Mouse (Mus musculus): ENCODE results near the gene Efcab3. TPM values are rescaled to one million over a fixed set of nuclear protein-coding genes. Genes with fewer than 3 reads are reported as not detected.

The Efcab3 gene
- polyA plus RNA-seq, 1 experiment from 2014 or later, result 0.57 TPM

GRCm38 (mm10) chr11:105149766-105150165 lies 86.4 kb downstream of the Efcab3 start:
- Histone ChIP-seq H3K4me2 (replicated peaks) (no peak overlapping the region), H3K9ac (no peak overlapping the region), H3K4me3 (no peak overlapping the region), H3K27me3 (peaks cover 16% of the 10 kb centered on the region), H3K9me3 (no peaks in the 10 kb centered on the region), H3K4me1 (peaks cover 28% of the 10 kb centered on the region), H3K27ac (no peak overlapping the region), H3K36me3 (no peaks in the 10 kb centered on the region)
- 95% methylated on average over 1 of the region's 1 CpGs for WGBS
- no peak for ATAC-seq (ENCODE audit: low FRiP score, low read depth)

DNA sequence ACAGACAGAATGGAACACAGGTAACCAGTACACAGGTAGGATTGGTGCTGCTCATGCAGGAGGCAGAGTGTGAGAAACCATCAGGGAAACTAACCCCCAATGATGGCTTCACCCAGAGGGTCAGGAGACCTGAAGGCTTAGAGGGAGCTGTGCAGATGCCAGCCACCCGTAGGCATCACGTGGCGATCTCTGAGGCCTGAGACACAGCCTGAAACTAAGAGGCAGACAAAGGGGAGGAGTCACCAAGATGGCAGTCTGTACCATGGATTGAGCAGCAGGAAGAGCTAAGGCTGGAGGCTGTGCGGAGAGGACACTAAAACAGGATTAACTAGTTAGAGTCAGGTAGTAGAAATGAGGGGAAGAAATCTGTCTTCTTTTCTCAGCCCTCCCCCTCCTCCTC lies 87.3 kb downstream of the Efcab3 start:
- no peaks in the 10 kb centered on the region for H3K9me3 ChIP-seq
- ATAC-seq (ENCODE audit: low FRiP score, low read depth), result no peak
- WGBS, result 42% methylated on average over 4 of the region's 4 CpGs
- H3K4me3 ChIP-seq, result no peak overlapping the region
- peaks cover 28% of the 10 kb centered on the region for H3K4me1 ChIP-seq
- H3K4me2 ChIP-seq (replicated peaks), result no peak overlapping the region; the same call in 1 of the 2 replicates
- H3K27ac ChIP-seq, result no peak overlapping the region
- no peaks in the 10 kb centered on the region for H3K36me3 ChIP-seq
- peaks cover 20% of the 10 kb centered on the region for H3K27me3 ChIP-seq
- no peak overlapping the region for H3K9ac ChIP-seq

GRCm38 (mm10) chr11:105151226-105152016 lies 88.0 kb downstream of the Efcab3 start:
- Histone ChIP-seq H3K36me3 (no peaks in the 10 kb centered on the region), H3K4me1 (peaks cover 28% of the 10 kb centered on the region), H3K4me3 (no peak overlapping the region), H3K27ac (no peak overlapping the region), H3K27me3 (peaks cover 24% of the 10 kb centered on the region), H3K4me2 (replicated peaks) (peak overlapping the region; percentile 44), H3K9me3 (no peaks in the 10 kb centered on the region), H3K9ac (no peak overlapping the region)
- 12% methylated on average over 18 of the region's 19 CpGs for WGBS
- peak; percentile 76 for ATAC-seq (ENCODE audit: low FRiP score, low read depth)

DNA sequence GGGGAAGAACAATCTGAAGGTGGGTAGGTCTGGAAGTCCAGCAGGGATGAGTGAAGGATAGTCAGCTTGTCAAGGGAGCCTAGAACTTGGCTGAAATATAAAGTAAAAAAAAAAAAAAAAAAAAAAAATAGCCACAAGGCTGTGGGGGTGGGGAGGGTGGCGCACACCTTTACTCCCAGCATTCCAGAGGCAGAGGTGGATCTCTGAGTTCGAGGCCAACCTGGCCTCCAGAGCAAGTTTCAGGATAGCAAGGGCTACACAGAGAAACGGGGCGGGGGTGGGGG lies 88.6 kb downstream of the Efcab3 start:
- Histone ChIP-seq H3K4me3 (no peak overlapping the region), H3K4me2 (replicated peaks) (peak overlapping the region; percentile 44), H3K27ac (no peak overlapping the region), H3K36me3 (no peaks in the 10 kb centered on the region), H3K27me3 (peaks cover 29% of the 10 kb centered on the region), H3K4me1 (peaks cover 28% of the 10 kb centered on the region), H3K9ac (no peak overlapping the region), H3K9me3 (0 out of 2 replicates have a peak, but pooled peaks cover 2% of the 10 kb centered on the region)
- WGBS, result 79% methylated on average over 2 of the region's 4 CpGs
- ATAC-seq (ENCODE audit: low FRiP score, low read depth), result no peak

DNA sequence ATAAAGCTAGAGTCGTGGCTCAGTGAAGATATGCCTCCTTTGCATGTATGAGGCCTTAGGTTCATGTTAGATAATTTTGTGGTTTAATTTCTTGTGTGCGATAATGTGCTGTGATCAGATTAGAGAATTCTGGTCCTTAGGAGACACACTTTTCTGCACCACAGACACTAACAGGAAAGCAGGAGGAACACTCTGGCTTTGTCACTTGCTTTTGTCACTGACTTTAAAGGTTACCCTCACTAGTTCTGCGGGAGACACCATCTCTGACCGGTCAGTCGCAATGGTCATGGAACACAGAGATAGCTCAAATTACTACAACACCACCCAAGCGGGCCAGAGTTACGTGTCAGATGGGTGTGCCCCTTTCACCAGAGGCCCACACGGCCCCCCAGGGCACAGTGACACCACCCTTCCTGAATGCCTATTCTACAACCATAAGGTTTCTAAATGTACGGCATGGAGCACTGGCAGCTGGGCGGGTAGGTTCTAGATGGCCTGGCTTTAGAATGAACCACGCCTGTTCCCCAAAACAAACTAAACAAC lies 89.0 kb downstream of the Efcab3 start:
- Histone ChIP-seq H3K9me3 (0 out of 2 replicates have a peak, but pooled peaks cover 3% of the 10 kb centered on the region), H3K4me2 (replicated peaks) (no peak overlapping the region), H3K9ac (no peak overlapping the region), H3K4me3 (no peak overlapping the region), H3K36me3 (no peaks in the 10 kb centered on the region), H3K27ac (no peak overlapping the region), H3K4me1 (peaks cover 28% of the 10 kb centered on the region), H3K27me3 (peaks cover 31% of the 10 kb centered on the region)
- ATAC-seq (ENCODE audit: low FRiP score, low read depth), result no peak
- 55% methylated on average over 11 of the region's 11 CpGs for WGBS

DNA sequence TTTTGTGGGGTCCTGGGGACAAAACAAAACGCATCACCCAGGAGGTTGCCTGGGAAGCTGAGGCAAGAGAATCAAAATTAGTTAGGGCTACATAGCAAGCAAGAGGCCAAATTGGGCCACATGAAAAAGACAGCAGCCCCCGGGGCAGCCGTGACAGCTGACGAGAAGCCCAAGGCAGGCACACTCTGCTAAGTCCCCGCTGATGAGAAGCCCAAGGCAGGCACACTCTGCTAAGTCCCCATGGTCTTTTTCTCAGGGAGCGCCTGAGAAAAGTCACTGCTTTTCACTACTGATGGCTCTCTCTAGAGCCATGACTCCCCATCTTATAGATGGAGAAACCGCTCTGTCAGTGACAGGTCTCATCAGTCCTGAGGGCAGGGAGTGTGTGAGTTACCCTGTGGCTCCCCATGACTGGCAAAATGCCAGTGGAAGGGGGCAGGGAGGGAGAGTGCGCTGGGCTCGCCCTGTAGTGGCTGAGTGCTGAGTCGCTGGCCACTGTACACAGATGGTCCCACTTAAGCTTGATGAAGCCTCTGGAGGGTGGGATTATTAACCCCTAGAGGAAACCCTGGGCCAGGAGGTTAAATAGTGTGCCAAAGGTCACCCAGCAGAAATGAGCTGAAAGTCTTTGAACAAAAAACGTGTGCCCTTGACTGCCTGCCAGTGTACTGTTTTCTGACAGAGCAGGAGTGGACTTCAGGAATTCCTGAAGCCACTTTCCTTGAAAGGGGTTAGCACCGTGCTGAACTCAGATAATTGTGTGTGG lies 89.9 kb downstream of the Efcab3 start:
- peaks cover 28% of the 10 kb centered on the region for H3K4me1 ChIP-seq
- peak; percentile 68 for ATAC-seq (ENCODE audit: low FRiP score, low read depth)
- H3K9me3 ChIP-seq, result 0 out of 2 replicates have a peak, but pooled peaks cover 3% of the 10 kb centered on the region
- no peak overlapping the region for H3K27ac ChIP-seq
- H3K27me3 ChIP-seq, result peaks cover 33% of the 10 kb centered on the region
- H3K36me3 ChIP-seq, result no peaks in the 10 kb centered on the region
- H3K9ac ChIP-seq, result no peak overlapping the region; the same call in 1 of the 2 replicates
- 0 out of 2 replicates have a peak overlapping the region, but pooled peaks have one; percentile 14 for H3K4me2 ChIP-seq (replicated peaks)
- 10% methylated on average over 12 of the region's 12 CpGs for WGBS
- H3K4me3 ChIP-seq, result no peak overlapping the region

GRCm38 (mm10) chr11:105155915-105156314 lies 92.5 kb downstream of the Efcab3 start:
- no peak for ATAC-seq (ENCODE audit: low FRiP score, low read depth)
- WGBS, result 48% methylated on average over 4 of the region's 4 CpGs
- Histone ChIP-seq H3K27me3 (peaks cover 25% of the 10 kb centered on the region), H3K4me3 (no peak overlapping the region), H3K36me3 (no peaks in the 10 kb centered on the region), H3K4me2 (replicated peaks) (no peak overlapping the region), H3K27ac (no peak overlapping the region), H3K9me3 (0 out of 2 replicates have a peak, but pooled peaks cover 3% of the 10 kb centered on the region), H3K4me1 (peaks cover 27% of the 10 kb centered on the region), H3K9ac (no peak overlapping the region)

DNA sequence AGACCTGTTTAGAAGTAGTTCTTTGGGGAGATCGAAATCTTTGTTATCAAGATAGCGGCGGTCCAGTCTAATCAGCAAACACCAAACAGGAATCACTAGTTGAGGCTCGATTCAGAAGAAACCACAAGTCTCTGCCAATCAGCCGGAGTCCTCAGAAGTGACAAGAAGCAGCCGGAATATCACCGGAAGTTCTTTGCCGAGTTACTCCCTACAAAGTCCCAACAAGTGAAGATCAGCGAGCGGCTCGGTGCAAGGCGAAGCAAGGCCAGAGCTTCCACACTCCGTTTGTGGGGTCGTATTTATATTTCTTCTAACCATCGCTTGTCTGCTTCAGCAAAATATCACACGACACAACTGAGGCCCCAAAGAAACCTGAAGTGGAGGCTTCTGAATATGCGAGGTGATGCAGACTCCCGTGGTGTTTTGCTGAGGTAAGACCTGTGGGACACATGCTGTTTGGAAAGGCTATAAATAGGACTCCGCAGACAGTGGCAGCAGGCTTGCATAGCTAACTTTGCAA lies 93.4 kb downstream of the Efcab3 start:
- no peaks in the 10 kb centered on the region for H3K36me3 ChIP-seq
- no peak overlapping the region for H3K4me2 ChIP-seq (replicated peaks)
- H3K9ac ChIP-seq, result no peak overlapping the region
- H3K9me3 ChIP-seq, result 0 out of 2 replicates have a peak, but pooled peaks cover 3% of the 10 kb centered on the region
- H3K27me3 ChIP-seq, result peaks cover 22% of the 10 kb centered on the region
- peaks cover 18% of the 10 kb centered on the region for H3K4me1 ChIP-seq
- no peak overlapping the region for H3K4me3 ChIP-seq
- no peak overlapping the region for H3K27ac ChIP-seq
- 83% methylated on average over 19 of the region's 19 CpGs for WGBS
- no peak for ATAC-seq (ENCODE audit: low FRiP score, low read depth)

- peaks cover 20% of the 10 kb centered on the region for H3K27me3 ChIP-seq
- peaks cover 10% of the 10 kb centered on the region for H3K4me1 ChIP-seq
- H3K4me2 ChIP-seq (replicated peaks), result no peak overlapping the region
- ATAC-seq (ENCODE audit: low FRiP score, low read depth), result no peak
- H3K36me3 ChIP-seq, result no peaks in the 10 kb centered on the region
- H3K9ac ChIP-seq, result no peak overlapping the region
- no peak overlapping the region for H3K27ac ChIP-seq
- peaks cover 10% of the 10 kb centered on the region; the same call in 1 of the 2 replicates for H3K9me3 ChIP-seq
- no peak overlapping the region for H3K4me3 ChIP-seq
Measured at GRCm38 (mm10) chr11:105158047-105158446, 94.7 kb downstream of the Efcab3 start.

GRCm38 (mm10) chr11:105159673-105160360 lies 96.4 kb downstream of the Efcab3 start:
- peaks cover 16% of the 10 kb centered on the region; the same call in 1 of the 2 replicates for H3K27me3 ChIP-seq
- no peak overlapping the region for H3K4me2 ChIP-seq (replicated peaks)
- no peak overlapping the region for H3K9ac ChIP-seq
- 51% methylated on average over 6 of the region's 6 CpGs for WGBS
- no peak overlapping the region for H3K4me3 ChIP-seq
- ATAC-seq (ENCODE audit: low FRiP score, low read depth), result no peak
- no peaks in the 10 kb centered on the region for H3K4me1 ChIP-seq
- peaks cover 21% of the 10 kb centered on the region for H3K9me3 ChIP-seq
- no peaks in the 10 kb centered on the region for H3K36me3 ChIP-seq
- no peak overlapping the region for H3K27ac ChIP-seq

DNA sequence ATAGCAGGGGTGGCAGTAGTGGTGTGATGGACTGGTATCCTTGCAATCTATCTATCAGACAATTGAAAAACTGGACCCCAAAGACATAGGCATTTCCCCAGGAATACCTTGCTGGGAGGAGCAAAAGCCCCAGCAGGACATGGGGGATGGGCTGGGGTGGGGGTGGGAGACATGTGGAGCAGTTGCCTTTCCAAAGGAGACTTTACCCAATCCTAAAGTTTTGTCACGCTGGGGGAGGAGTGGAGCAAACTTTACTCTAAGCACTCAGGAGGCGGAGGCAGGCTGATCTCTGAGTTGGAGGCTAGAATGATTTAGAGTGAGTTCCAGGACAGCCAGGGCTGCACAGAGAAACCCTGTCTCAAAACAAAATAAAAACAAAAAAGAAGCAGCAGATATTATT lies 98.0 kb downstream of the Efcab3 start:
- Histone ChIP-seq H3K9ac (no peak overlapping the region), H3K27ac (no peak overlapping the region), H3K4me3 (no peak overlapping the region), H3K4me1 (no peaks in the 10 kb centered on the region), H3K4me2 (replicated peaks) (no peak overlapping the region), H3K36me3 (0 out of 2 replicates have a peak, but pooled peaks cover 4% of the 10 kb centered on the region), H3K9me3 (peaks cover 30% of the 10 kb centered on the region), H3K27me3 (peaks cover 16% of the 10 kb centered on the region)
- no peak for ATAC-seq (ENCODE audit: low FRiP score, low read depth)
- WGBS, result 90% methylated on average over 2 of the region's 2 CpGs
